Mouse (Mus musculus) midbrain, postnatal 0 days (tissue): ENCODE data around the gene Sell. TPM values are rescaled to one million over a fixed set of nuclear protein-coding genes. Genes with fewer than 3 reads are reported as not detected.

ENCODE experiments used
- ATAC-seq: fragments of 200-750 bp; cut with Nextera tagmentation; 2 replicates; pipeline ENCODE4 v1.8.0; 2017; ENCODE audit warnings: moderate number of reproducible peaks, mild to moderate bottlenecking, moderate TSS enrichment, moderate library complexity; ENCODE audit not compliant: low FRiP score
- DNase-seq: peaks from one replicate; pipeline ENCODE4 v3.0.0-alpha.2; 2015; ENCODE audit warnings: low spot score
- H3K27ac ChIP-seq: fragments of 300-500 bp; sonication (generic); 2 replicates; pipeline ENCODE4 v1.5.1; 2014; ENCODE audit warnings: low read depth, mild to moderate bottlenecking, low read length, mixed read lengths
- H3K27me3 ChIP-seq: fragments of 300-500 bp; sonication (generic); 2 replicates; pipeline ENCODE4 v1.6.1; 2014; ENCODE audit warnings: low read length, control low read depth, mixed read lengths; ENCODE audit not compliant: insufficient read depth
- H3K36me3 ChIP-seq: fragments of 300-500 bp; sonication (generic); 2 replicates; pipeline ENCODE4 v1.6.1; 2014; ENCODE audit warnings: low read length, control low read depth, mixed read lengths; ENCODE audit not compliant: insufficient read depth
- H3K4me1 ChIP-seq: fragments of 300-500 bp; sonication (generic); 2 replicates; pipeline ENCODE4 v1.6.1; 2014; ENCODE audit warnings: mild to moderate bottlenecking, control low read depth, antibody characterized with exemption, low read length, mixed read lengths; ENCODE audit not compliant: insufficient read depth
- H3K4me2 ChIP-seq: fragments of 300-500 bp; sonication (generic); 2 replicates; pipeline ENCODE4 v1.6.1; 2014; ENCODE audit warnings: low read depth, mild to moderate bottlenecking, low read length, mixed read lengths; ENCODE audit not compliant: poor library complexity, severe bottlenecking
- H3K4me3 ChIP-seq: fragments of 300-500 bp; sonication (generic); 2 replicates; pipeline ENCODE4 v1.5.1; 2014; ENCODE audit warnings: low read depth, mild to moderate bottlenecking, low read length, moderate library complexity
- H3K9ac ChIP-seq: fragments of 300-500 bp; sonication (generic); replicated peaks from 2 replicates; pipeline ENCODE4 v1.6.1; 2014; ENCODE audit warnings: mild to moderate bottlenecking, low read length, moderate library complexity, mixed read lengths; ENCODE audit not compliant: poor library complexity, severe bottlenecking
- H3K9me3 ChIP-seq: fragments of 300-500 bp; sonication (generic); 2 replicates; pipeline ENCODE4 v1.6.1; 2016; ENCODE audit warnings: low read length, control low read depth
- CTCF ChIP-seq: IDR thresholded peaks from 2 replicates; pipeline ENCODE4 v1.5.1; 2016; ENCODE audit warnings: antibody characterized with exemption, mild to moderate bottlenecking
- WGBS: fragments of 180-500 bp; shearing (Covaris S2); extraction: QIAGEN DNeasy Blood & Tissue Kit; methylation state at CpG from one replicate; pipeline ENCODE4 v1.1.7; 2014; 5-methylcytosine and 5-hydroxymethylcytosine counted together
- polyA plus RNA-seq: library from polyadenylated mRNA; unstranded; fragments of >200 nt; fragmentation: Nextera tagmentation; extraction: Ambion mirVana; gene quantifications from 2 replicates; pipeline ENCODE4 v1.2.1, GENCODE M21; 2015
- total RNA-seq: library from RNA; depleted of rRNA; stranded (reverse); fragments of >200 nt; gene quantifications from 2 replicates; pipeline ENCODE4 v1.2.3, GENCODE M21; 2014

Sell gene
- total and polyA plus RNA-seq, 2 experiments from 2014 or later: not detected

DNA sequence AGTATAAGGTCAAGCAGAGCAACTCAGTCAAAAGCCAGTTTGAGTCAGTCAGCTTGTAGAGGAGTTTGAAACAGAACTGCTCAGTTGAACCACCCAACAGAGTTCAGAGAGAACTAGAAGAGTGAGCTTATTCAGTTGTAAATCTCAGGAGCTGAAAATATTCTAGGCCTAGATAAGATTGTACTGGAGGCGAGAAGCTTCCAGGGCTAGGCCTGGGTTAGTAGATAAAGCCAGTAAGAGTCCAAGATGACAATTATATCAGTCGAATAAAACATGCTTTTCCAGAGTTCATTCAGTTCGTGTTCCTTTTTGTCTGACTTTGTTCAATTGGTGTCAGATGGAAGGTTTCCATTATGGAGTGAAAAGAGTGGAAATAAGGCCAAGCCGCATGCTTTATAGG is 36.1 kb upstream of the Sell start:
- Histone ChIP-seq H3K36me3 (no peaks in the 10 kb centered on the region), H3K9me3 (no peaks in the 10 kb centered on the region), H3K27me3 (no peaks in the 10 kb centered on the region), H3K4me3 (no peak overlapping the region), H3K27ac (no peak overlapping the region), H3K4me1 (no peaks in the 10 kb centered on the region), H3K9ac (no peak overlapping the region), H3K4me2 (no peak overlapping the region)
- WGBS: 85% methylated on average over 4 of the region's 4 CpGs
- ATAC-seq (no peak), DNase-seq (no peak)
- no peak for TF ChIP-seq CTCF

DNA sequence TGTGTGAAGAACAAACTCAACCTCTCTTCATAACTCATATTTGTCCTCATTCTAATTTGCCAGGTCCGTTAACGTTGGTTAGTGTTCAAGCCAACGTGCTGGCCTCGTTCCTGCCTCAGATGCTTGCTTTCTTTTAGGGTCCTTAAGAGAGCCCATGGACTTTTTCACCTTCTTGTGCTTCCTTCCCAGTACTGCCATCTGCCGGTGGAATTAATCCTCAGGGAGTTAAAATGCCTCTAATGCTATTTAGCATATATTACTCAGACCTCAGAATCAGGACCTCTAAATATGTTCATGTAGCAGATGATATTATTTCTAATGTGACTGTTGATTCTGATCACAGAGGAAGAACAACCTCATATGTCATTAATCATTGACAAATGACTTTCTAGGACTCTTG is 34.4 kb upstream of the Sell start:
- DNase-seq (no peak), ATAC-seq (no peak)
- Histone ChIP-seq H3K4me3 (no peak overlapping the region), H3K4me2 (no peak overlapping the region), H3K9ac (no peak overlapping the region), H3K9me3 (no peaks in the 10 kb centered on the region), H3K27me3 (no peaks in the 10 kb centered on the region), H3K36me3 (no peaks in the 10 kb centered on the region), H3K4me1 (no peaks in the 10 kb centered on the region), H3K27ac (no peak overlapping the region)
- no peak for TF ChIP-seq CTCF
- WGBS: 59% methylated on average over 5 of the region's 5 CpGs

DNA sequence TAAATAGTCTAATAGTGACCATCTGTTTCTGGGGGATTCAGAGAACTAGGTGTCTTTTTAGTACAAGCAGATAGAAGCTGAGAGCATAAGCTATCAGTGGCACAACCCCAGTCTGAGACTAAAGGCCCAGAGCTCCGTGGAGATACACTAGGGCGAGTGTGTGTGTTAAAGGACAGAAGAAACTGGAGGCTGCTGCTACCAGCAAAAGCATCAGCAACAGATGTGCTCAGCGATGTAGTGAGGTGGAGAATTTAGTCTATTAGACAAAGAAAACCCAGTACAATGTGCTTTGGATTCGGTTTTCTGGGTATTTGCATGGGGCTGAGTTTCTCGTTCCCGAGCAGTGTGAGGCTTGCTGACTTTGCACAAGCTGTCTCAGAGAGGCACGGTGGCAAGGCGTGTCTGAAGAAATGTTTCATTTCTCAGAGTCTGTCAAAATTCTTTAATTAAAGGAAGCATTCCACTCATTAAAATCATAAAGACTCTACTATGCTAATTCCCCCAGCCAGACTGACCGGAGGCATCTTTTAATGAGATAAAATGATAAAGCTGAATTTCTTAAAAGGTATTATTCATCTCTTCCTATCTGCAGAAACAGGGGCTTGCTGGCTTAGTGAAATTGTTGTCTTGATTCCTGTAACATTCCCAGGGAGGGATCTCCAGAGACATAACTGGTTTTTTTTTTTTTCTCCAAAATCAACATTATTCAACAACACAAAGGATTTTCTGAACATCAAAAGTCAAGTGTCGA is 21.2 kb upstream of the Sell start:
- Histone ChIP-seq H3K4me3 (no peak overlapping the region), H3K4me2 (no peak overlapping the region), H3K4me1 (no peaks in the 10 kb centered on the region), H3K27ac (no peak overlapping the region), H3K9me3 (no peaks in the 10 kb centered on the region), H3K27me3 (no peaks in the 10 kb centered on the region), H3K36me3 (no peaks in the 10 kb centered on the region), H3K9ac (no peak overlapping the region)
- DNase-seq (no peak), ATAC-seq (peak; percentile 57)
- 52% methylated on average over 10 of the region's 10 CpGs for WGBS
- TF ChIP-seq CTCF: no peak

DNA sequence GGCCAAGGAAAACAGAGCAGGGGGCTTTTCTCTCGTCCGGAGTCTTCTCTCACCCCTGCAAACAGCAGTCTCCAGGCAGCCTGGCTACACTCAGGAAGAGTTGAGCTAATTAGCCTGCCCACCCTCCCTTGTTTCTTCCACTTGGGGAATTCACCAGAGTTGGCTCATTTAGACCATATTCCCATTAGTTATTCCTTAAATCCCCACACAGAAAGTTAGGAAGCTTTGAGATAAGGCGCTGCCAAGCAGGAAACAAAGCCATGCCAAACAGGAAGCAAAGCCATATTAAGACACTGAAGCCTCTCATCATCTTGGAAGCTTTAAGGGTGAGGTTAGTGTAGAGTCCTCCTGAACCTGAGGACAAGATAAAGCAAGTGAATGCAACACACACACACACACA is 18.2 kb upstream of the Sell start:
- H3K4me1 ChIP-seq: no peaks in the 10 kb centered on the region
- no peak for TF ChIP-seq CTCF
- H3K27me3 ChIP-seq: no peaks in the 10 kb centered on the region
- H3K36me3 ChIP-seq: no peaks in the 10 kb centered on the region
- H3K9me3 ChIP-seq: no peaks in the 10 kb centered on the region
- DNase-seq: no peak
- no peak overlapping the region for H3K27ac ChIP-seq
- WGBS: 57% methylated on average over 3 of the region's 3 CpGs
- ATAC-seq: no peak
- H3K9ac ChIP-seq: no peak overlapping the region
- H3K4me3 ChIP-seq: no peak overlapping the region
- no peak overlapping the region for H3K4me2 ChIP-seq

DNA sequence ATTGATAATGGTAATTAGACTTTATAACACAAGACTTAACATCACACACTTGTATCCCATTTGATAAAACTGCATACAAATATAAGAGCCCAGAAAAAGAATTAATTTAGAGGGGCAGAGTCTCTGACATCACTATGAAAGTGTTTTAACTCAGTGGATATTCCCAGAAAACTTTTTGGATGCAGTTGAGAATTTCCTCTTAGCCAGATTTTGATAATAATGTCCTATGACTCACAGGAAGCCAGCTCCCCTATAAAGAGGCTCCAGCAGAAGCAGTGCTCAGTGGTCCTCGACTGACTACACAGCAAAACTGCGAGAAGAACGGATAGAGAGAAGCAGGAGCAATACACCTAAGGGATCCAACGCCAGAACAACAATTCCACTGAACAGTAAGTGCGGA is 13.8 kb upstream of the Sell start, which contains the start of gene Sele:
Gene Sele, plus strand, starts transcription at position 301 of the 400 bp plus-strand sequence.
- Histone ChIP-seq H3K9ac (no peak within 1 kb of the TSS), H3K36me3 (no peaks in the 10 kb centered on the region), H3K4me3 (no peak within 1 kb of the TSS), H3K4me1 (no peaks in the 10 kb centered on the region), H3K27me3 (no peaks in the 10 kb centered on the region), H3K9me3 (no peaks in the 10 kb centered on the region), H3K27ac (no peak within 1 kb of the TSS), H3K4me2 (no peak within 1 kb of the TSS)
- WGBS: 76% methylated on average over 5 of the region's 5 CpGs
- DNase-seq: no peak
- ATAC-seq: no peak
- no peak for TF ChIP-seq CTCF

- H3K4me1 ChIP-seq: no peaks in the 10 kb centered on the region
- H3K27me3 ChIP-seq: no peaks in the 10 kb centered on the region
- no peak overlapping the region for H3K4me3 ChIP-seq
- no peak overlapping the region for H3K27ac ChIP-seq
- DNase-seq: no peak
- no peaks in the 10 kb centered on the region for H3K9me3 ChIP-seq
- TF ChIP-seq CTCF: no peak
- H3K36me3 ChIP-seq: no peaks in the 10 kb centered on the region
- H3K4me2 ChIP-seq: no peak overlapping the region
- ATAC-seq: no peak
- no peak overlapping the region for H3K9ac ChIP-seq
- WGBS: 95% methylated on average over 9 of the region's 9 CpGs
Observed at GRCm38 (mm10) chr1:164053561-164053960, 8.2 kb upstream of the Sell start.
